Mouse (Mus musculus): ENCODE measurements around the gene Rhno1. TPM values are rescaled to one million over a fixed set of nuclear protein-coding genes. Genes with fewer than 3 reads are reported as not detected.

Gene Rhno1
- polyA plus RNA-seq, 1 experiment: 21.3 TPM

- WGBS: 61% methylated on average over 6 of the region's 6 CpGs
Measured at GRCm38 (mm10) chr6:128364721-128365120, 2.0 kb upstream of the Rhno1 start.

GRCm38 (mm10) chr6:128363007-128363825 lies 505 bp upstream of the Rhno1 start:
- WGBS: 3% methylated on average over 46 of the region's 46 CpGs
- no peak for DNase-seq (ENCODE audit: low read depth, low spot score)

More at GRCm38 (mm10) chr6:128364721-128365120, 2.0 kb upstream of the Rhno1 start:
- DNase-seq (ENCODE audit: low read depth, low spot score): no peak

- WGBS: 11% methylated on average over 9 of the region's 9 CpGs
- DNase-seq (ENCODE audit: low read depth, low spot score): no peak
Measured at GRCm38 (mm10) chr6:128361901-128362300, 810 bp downstream of the Rhno1 start.

- DNase-seq (ENCODE audit: low read depth, low spot score): no peak
- 42% methylated on average over 2 of the region's 2 CpGs for WGBS
Measured at GRCm38 (mm10) chr6:128358999-128359398, 3.7 kb downstream of the Rhno1 start.

- WGBS: under 1% methylated on average over 42 of the region's 42 CpGs
- DNase-seq (ENCODE audit: low read depth, low spot score): peak; percentile 43
Measured at GRCm38 (mm10) chr6:128355726-128356416, 6.8 kb downstream of the Rhno1 start, which contains the start of gene Tulp3. Gene Tulp3 (minus strand): TSS chr6:128355851.

GRCm38 (mm10) chr6:128355201-128355681 lies 7.5 kb downstream of the Rhno1 start:
- under 1% methylated on average over 28 of the region's 28 CpGs for WGBS
- DNase-seq (ENCODE audit: low read depth, low spot score): no peak

- DNase-seq (ENCODE audit: low read depth, low spot score): no peak
- WGBS: 76% methylated on average over 3 of the region's 3 CpGs
Measured at GRCm38 (mm10) chr6:128354140-128354539, 8.6 kb downstream of the Rhno1 start.

GRCm38 (mm10) chr6:128349711-128350110 lies 13.0 kb downstream of the Rhno1 start:
- WGBS: 55% methylated on average over 7 of the region's 7 CpGs
- DNase-seq (ENCODE audit: low read depth, low spot score): no peak

GRCm38 (mm10) chr6:128346782-128347181 lies 15.9 kb downstream of the Rhno1 start:
- no peak for DNase-seq (ENCODE audit: low read depth, low spot score)
- 72% methylated on average over 6 of the region's 6 CpGs for WGBS

- WGBS: 77% methylated on average over 10 of the region's 10 CpGs
- no peak for DNase-seq (ENCODE audit: low read depth, low spot score)
Measured at GRCm38 (mm10) chr6:128345623-128346022, 17.1 kb downstream of the Rhno1 start.

- WGBS: 85% methylated on average over 11 of the region's 11 CpGs
- DNase-seq (ENCODE audit: low read depth, low spot score): no peak
Measured at GRCm38 (mm10) chr6:128341956-128342723, 20.6 kb downstream of the Rhno1 start.

GRCm38 (mm10) chr6:128338876-128339275 lies 23.8 kb downstream of the Rhno1 start:
- 38% methylated on average over 5 of the region's 5 CpGs for WGBS
- DNase-seq (ENCODE audit: low read depth, low spot score): no peak

GRCm38 (mm10) chr6:128337467-128337866 lies 25.2 kb downstream of the Rhno1 start:
- DNase-seq (ENCODE audit: low read depth, low spot score): no peak
- WGBS: 63% methylated on average over 7 of the region's 7 CpGs

GRCm38 (mm10) chr6:128334397-128335124 lies 28.1 kb downstream of the Rhno1 start:
- 16% methylated on average over 12 of the region's 12 CpGs for WGBS
- peak; percentile 54 for DNase-seq (ENCODE audit: low read depth, low spot score)

GRCm38 (mm10) chr6:128318317-128318716 lies 44.4 kb downstream of the Rhno1 start:
- peak; percentile 70 for DNase-seq (ENCODE audit: low read depth, low spot score)
- WGBS: 4% methylated on average over 4 of the region's 4 CpGs

GRCm38 (mm10) chr6:128315597-128315996 lies 47.1 kb downstream of the Rhno1 start:
- no peak for DNase-seq (ENCODE audit: low read depth, low spot score)
- WGBS: 72% methylated on average over 8 of the region's 8 CpGs

GRCm38 (mm10) chr6:128314796-128315195 lies 47.9 kb downstream of the Rhno1 start:
- 72% methylated on average over 6 of the region's 6 CpGs for WGBS
- no peak for DNase-seq (ENCODE audit: low read depth, low spot score)

GRCm38 (mm10) chr6:128308311-128308710 lies 54.4 kb downstream of the Rhno1 start:
- WGBS: 26% methylated on average over 4 of the region's 4 CpGs
- no peak for DNase-seq (ENCODE audit: low read depth, low spot score)

Data from large intestine, adult 2 months (tissue).